ENCODE assay signal across 16 mouse cellular contexts in genomic region chr2:146500067-146500466, GRCm38 (mm10).
"Had no signal": no experiment of that assay in that cellular context is flagged by ENCODE, and none has a peak within 500 bp of the region (broad histone marks: within the 10 kb centered on the region; RNA-seq: fewer than 3 reads in every experiment).

No protein-coding gene starts in this region.

- H3K9ac ChIP-seq: liver, embryonic 14.5 days; lung, embryonic 15.5 days; midbrain, embryonic 12.5 days; midbrain, embryonic 15.5 days; neural tube, embryonic 12.5 days; stomach, embryonic 15.5 days had no signal

- H3K9me3 ChIP-seq: lung, embryonic 15.5 days; megakaryocyte, embryonic 14.5 days; midbrain, embryonic 12.5 days; midbrain, embryonic 15.5 days; neural tube, embryonic 12.5 days; stomach, embryonic 15.5 days had no signal

- H3K36me3 ChIP-seq: lung, embryonic 15.5 days; midbrain, embryonic 12.5 days; midbrain, embryonic 15.5 days; neural tube, embryonic 12.5 days; stomach, embryonic 15.5 days had no signal

- H3K4me2 ChIP-seq: lung, embryonic 15.5 days; midbrain, embryonic 12.5 days; midbrain, embryonic 15.5 days; neural tube, embryonic 12.5 days; stomach, embryonic 15.5 days had no signal

- ATAC-seq: lung, postnatal 0 days; midbrain, embryonic 15.5 days had no signal

- H3K27me3 ChIP-seq: lung, embryonic 15.5 days; megakaryocyte, embryonic 14.5 days; midbrain, embryonic 12.5 days; midbrain, embryonic 15.5 days; neural tube, embryonic 12.5 days; stomach, embryonic 15.5 days had no signal

- H3K4me3 ChIP-seq: lung, embryonic 15.5 days; megakaryocyte, embryonic 14.5 days; midbrain, embryonic 12.5 days; midbrain, embryonic 15.5 days; neural tube, embryonic 12.5 days; stomach, embryonic 15.5 days had no signal

- DNase-seq: lung, adult 2 months; lung, postnatal 14 days; lung, postnatal 36 days; right cerebral cortex, postnatal 14 days; thymus, adult 2 months; thymus, postnatal 25 days had no signal

- H3K27ac ChIP-seq: liver, embryonic 14.5 days; lung, embryonic 15.5 days; macrophage; midbrain, embryonic 12.5 days; midbrain, embryonic 15.5 days; neural tube, embryonic 12.5 days; stomach, embryonic 15.5 days; stomach, postnatal 0 days had no signal
